Mouse (Mus musculus) ES-E14 (cell line): ENCODE results near the gene Cfap52.

Experiments used
- CHD2 ChIP-seq: IDR thresholded peaks from 2 replicates; pipeline ENCODE4 v1.6.1; 2014; ENCODE audit warnings: mild to moderate bottlenecking, low read depth, low read length, inconsistent platforms
- HCFC1 ChIP-seq: IDR thresholded peaks from 2 replicates; pipeline ENCODE4 v1.6.1; 2012; ENCODE audit warnings: low read length, inconsistent platforms, borderline replicate concordance; ENCODE audit not compliant: insufficient read depth
- MAFK ChIP-seq: IDR thresholded peaks from 2 replicates; pipeline ENCODE4 v1.6.1; 2014; ENCODE audit warnings: mild to moderate bottlenecking, low read depth, low read length, inconsistent platforms; ENCODE audit not compliant: insufficient read depth
- ZC3H11A ChIP-seq: IDR thresholded peaks from 2 replicates; pipeline ENCODE4 v1.6.1; 2012; ENCODE audit warnings: low read depth, mild to moderate bottlenecking, inconsistent platforms, low read length, borderline replicate concordance
- ZNF384 ChIP-seq: IDR thresholded peaks from 2 replicates; pipeline ENCODE4 v1.6.1; 2012; ENCODE audit warnings: low read depth, low read length, inconsistent platforms

DNA sequence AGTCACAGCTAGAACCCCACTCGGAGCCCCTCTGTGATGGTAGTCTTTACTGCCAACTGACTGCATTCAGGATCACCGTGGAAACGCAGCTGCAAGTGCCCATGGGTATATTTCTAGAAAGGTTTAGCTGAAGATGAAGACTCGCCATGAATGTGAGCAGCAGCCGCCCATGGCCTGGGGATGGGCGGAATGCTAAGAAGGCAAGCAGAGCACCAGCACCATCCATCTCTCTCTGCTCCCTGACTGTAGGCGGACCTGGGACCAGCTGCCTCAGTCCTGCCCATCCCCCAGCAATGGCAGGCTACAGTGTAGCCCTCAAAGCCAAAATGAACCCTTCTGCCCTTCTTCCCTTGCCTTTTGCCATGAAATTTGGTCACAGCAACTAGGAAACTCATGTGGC lies 69.8 kb downstream of the Cfap52 start:
- TF ChIP-seq ZNF384: no peak
- TF ChIP-seq MAFK: no peak
- no peak for TF ChIP-seq ZC3H11A
- no peak for TF ChIP-seq CHD2
- TF ChIP-seq HCFC1: no peak
